Mouse (Mus musculus) hindbrain, postnatal 0 days (tissue): ENCODE measurements at regions not wholly inside any gene's neighbourhood (a gene's known extent, or its start where the extent isn't known, plus 50 kb on each side); places are given as distances from the start of the nearest gene placed in this dataset.

Experiments used
- ATAC-seq: fragments of 200-750 bp; cut with Nextera tagmentation; 2 replicates; pipeline ENCODE4 v1.8.0; 2017; ENCODE audit warnings: mild to moderate bottlenecking, moderate TSS enrichment, moderate library complexity
- DNase-seq: peaks from one replicate; pipeline ENCODE4 v3.0.0-alpha.2; 2015; ENCODE audit warnings: low spot score
- H3K27ac ChIP-seq: fragments of 300-500 bp; sonication (generic); 2 replicates; pipeline ENCODE4 v1.5.1; 2014; ENCODE audit warnings: mild to moderate bottlenecking
- H3K27me3 ChIP-seq: fragments of 300-500 bp; sonication (generic); 2 replicates; pipeline ENCODE4 v1.6.1; 2014; ENCODE audit warnings: low read length, mixed read lengths; ENCODE audit not compliant: insufficient read depth
- H3K36me3 ChIP-seq: fragments of 300-500 bp; sonication (generic); 2 replicates; pipeline ENCODE4 v1.6.1; 2014; ENCODE audit warnings: low read length, mixed read lengths; ENCODE audit not compliant: insufficient read depth
- H3K4me1 ChIP-seq: fragments of 300-500 bp; sonication (generic); 2 replicates; pipeline ENCODE4 v1.6.1; 2014; ENCODE audit warnings: antibody characterized with exemption, low read length, mixed read lengths; ENCODE audit not compliant: insufficient read depth
- H3K4me2 ChIP-seq: fragments of 300-500 bp; sonication (generic); 2 replicates; pipeline ENCODE4 v1.6.1; 2014; ENCODE audit warnings: low read depth, mild to moderate bottlenecking, low read length, moderate library complexity, mixed read lengths
- H3K4me3 ChIP-seq: fragments of 300-500 bp; sonication (generic); 2 replicates; pipeline ENCODE4 v1.5.1; 2014; ENCODE audit warnings: low read length
- H3K9ac ChIP-seq: fragments of 300-500 bp; sonication (generic); replicated peaks from 2 replicates; pipeline ENCODE4 v1.6.1; 2014; ENCODE audit warnings: mild to moderate bottlenecking, low read length, moderate library complexity, mixed read lengths
- H3K9me3 ChIP-seq: fragments of 300-500 bp; sonication (generic); 2 replicates; pipeline ENCODE4 v1.6.1; 2016; ENCODE audit warnings: low read length, mixed read lengths
- CTCF ChIP-seq: IDR thresholded peaks from 2 replicates; pipeline ENCODE4 v1.5.1; 2016; ENCODE audit warnings: antibody characterized with exemption, control low read depth, low read depth
- WGBS: fragments of 180-500 bp; shearing (Covaris S2); extraction: QIAGEN DNeasy Blood & Tissue Kit; methylation state at CpG from one replicate; pipeline ENCODE4 v1.1.7; 2014; 5-methylcytosine and 5-hydroxymethylcytosine counted together
- microRNA-seq, 2 experiments: library from miRNA; unstranded; fragments of <30 nt; microRNA quantifications; one replicate each; pipeline ENCODE4; 2016

DNA sequence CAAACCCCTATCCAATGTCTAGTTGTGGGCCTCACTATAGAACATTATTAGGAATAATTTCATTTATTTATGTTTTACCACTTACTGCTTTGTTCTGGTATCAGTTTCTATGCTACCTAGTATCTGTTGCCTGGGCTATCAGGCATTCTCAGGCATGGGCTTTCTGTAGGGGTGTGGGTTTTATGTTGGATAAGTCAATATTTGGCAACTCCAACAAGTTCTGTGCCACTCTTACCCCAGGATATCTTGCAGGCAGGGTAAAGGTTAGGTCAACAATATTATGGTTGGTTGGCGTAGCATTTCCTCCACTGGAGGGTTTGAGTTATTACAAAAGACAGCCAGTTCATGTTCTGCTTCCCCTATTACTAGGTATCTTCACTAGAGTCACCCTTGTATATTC lies 65.8 kb downstream of the Smim10l1 start:
- Histone ChIP-seq H3K4me3 (no peak overlapping the region), H3K36me3 (no peaks in the 10 kb centered on the region), H3K9ac (no peak overlapping the region), H3K4me2 (no peak overlapping the region), H3K27me3 (no peaks in the 10 kb centered on the region), H3K27ac (no peak overlapping the region), H3K4me1 (no peaks in the 10 kb centered on the region), H3K9me3 (no peaks in the 10 kb centered on the region)
- no peak for DNase-seq
- no peak for ATAC-seq
- 83% methylated on average over 1 of the region's 1 CpGs for WGBS
- no peak for TF ChIP-seq CTCF

DNA sequence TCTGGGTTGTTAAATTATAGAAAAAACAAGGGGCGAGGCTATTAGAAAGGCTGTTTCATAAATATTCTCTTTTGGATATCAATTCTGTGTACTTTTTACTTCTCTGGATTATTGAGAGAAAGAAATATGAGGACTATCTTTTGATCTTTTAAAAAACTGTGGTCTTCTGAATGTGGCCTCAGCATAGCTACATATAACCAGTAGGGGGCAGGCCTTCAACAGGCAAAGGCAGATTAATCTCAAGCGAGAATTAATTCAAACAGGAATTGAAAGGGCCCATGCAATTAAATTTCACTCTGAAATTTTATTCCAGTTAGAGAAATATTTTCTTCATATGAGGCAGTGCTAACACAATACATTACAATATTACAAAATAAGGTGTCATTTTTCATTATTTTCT lies 66.6 kb downstream of the Smim10l1 start:
- H3K36me3 ChIP-seq, result no peaks in the 10 kb centered on the region
- WGBS, result 59% methylated on average over 2 of the region's 2 CpGs
- DNase-seq (no peak), ATAC-seq (no peak)
- H3K9me3 ChIP-seq, result no peaks in the 10 kb centered on the region
- no peaks in the 10 kb centered on the region for H3K27me3 ChIP-seq
- H3K9ac ChIP-seq, result no peak overlapping the region
- H3K27ac ChIP-seq, result no peak overlapping the region
- no peak overlapping the region for H3K4me2 ChIP-seq
- TF ChIP-seq CTCF, result peak; percentile 24; the same call in 1 of the 2 replicates
- no peaks in the 10 kb centered on the region for H3K4me1 ChIP-seq
- no peak overlapping the region for H3K4me3 ChIP-seq

DNA sequence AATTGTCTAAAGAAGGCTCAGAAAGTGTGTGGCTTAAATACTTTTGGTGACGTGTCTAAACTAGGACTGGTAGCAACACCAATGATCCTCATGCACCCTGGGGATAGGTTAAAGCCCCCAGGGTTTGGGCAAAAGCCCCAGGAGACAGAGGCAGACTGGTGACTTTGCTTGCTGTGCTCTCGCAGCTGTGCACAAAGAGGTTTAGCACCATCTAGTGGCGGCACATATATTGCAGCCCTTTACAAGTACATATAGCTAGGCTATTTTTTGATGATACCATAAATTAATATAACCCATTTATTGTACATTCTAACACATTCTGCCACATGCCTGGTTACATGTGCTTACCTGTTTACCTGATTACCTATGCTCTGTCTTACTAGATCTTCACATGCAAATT lies 85.8 kb upstream of the 5530400C23Rik start:
- Histone ChIP-seq H3K9me3 (no peaks in the 10 kb centered on the region), H3K27me3 (no peaks in the 10 kb centered on the region), H3K27ac (no peak overlapping the region), H3K9ac (no peak overlapping the region), H3K4me3 (no peak overlapping the region), H3K4me2 (no peak overlapping the region), H3K36me3 (no peaks in the 10 kb centered on the region), H3K4me1 (no peaks in the 10 kb centered on the region)
- peak; percentile 49 for DNase-seq
- peak; percentile 81 for TF ChIP-seq CTCF
- 7% methylated on average over 3 of the region's 3 CpGs for WGBS
- 0 out of 2 replicates have a peak, but pooled peaks have one; percentile 62 for ATAC-seq

Small RNA genes lying in the stretch of these regions (microRNA-seq; reads per million reads assigned to microRNA genes)
- gene Gm23403, result 0 reads per million in 2 experiments
- gene Gm25019, result 0 reads per million in 2 experiments
